Mouse (Mus musculus): ENCODE measurements around the gene Mthfsd.
"Not testable (repeated sequence)": the region's sequence is repeated elsewhere in the genome, so short reads cannot be mapped to it uniquely, and the experiment has no call there.

Gene Mthfsd

GRCm38 (mm10) chr8:121107668-121108656 lies at the start of gene Mthfsd:
TSS of gene Mthfsd (minus strand) at chr8:121108392.
- peak; percentile 99 for DNase-seq (ENCODE audit: low read depth, low spot score)

GRCm38 (mm10) chr8:121156990-121157491 lies 48.8 kb upstream of the Mthfsd start:
- DNase-seq (ENCODE audit: low read depth, low spot score) = no peak

GRCm38 (mm10) chr8:121152394-121152793 lies 44.2 kb upstream of the Mthfsd start:
- DNase-seq (ENCODE audit: low read depth, low spot score) = no peak

GRCm38 (mm10) chr8:121148573-121149083 lies 40.4 kb upstream of the Mthfsd start:
- DNase-seq (ENCODE audit: low read depth, low spot score) = no peak

DNA sequence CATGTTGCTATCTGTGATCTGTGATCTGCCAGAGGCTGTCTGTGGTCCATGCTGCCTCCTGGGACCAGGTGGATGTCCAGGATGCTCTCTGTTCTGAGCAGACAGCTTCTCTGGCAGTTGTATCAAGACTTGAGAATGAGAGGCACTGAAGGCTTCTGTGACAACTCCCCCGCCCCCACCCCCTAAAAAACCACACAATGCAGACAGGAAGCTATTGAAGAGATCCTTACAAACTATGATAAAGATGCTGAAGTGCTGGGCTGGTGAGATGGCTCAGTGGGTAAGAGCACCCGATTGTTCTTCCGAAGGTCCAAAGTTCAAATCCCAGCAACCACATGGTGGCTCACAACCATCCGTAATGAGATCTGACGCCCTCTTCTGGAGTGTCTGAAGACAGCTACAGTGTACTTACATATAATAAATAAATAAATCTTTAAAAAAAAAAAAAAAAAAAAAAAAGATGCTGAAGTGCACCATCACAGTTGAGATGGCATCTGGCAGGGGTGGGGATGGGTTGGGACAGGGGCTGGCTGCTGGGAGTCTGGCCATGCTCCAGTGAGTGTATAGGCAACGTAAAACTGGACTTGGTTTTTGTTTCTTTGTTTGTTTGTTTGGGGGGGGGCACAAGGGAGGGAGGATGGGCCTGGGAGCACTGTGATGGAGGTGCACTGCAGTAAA lies 37.4 kb upstream of the Mthfsd start:
- DNase-seq (ENCODE audit: low read depth, low spot score) = not testable (repeated sequence)

GRCm38 (mm10) chr8:121136856-121137255 lies 28.7 kb upstream of the Mthfsd start:
- no peak for DNase-seq (ENCODE audit: low read depth, low spot score)

GRCm38 (mm10) chr8:121134512-121134911 lies 26.3 kb upstream of the Mthfsd start:
- DNase-seq (ENCODE audit: low read depth, low spot score) = no peak

DNA sequence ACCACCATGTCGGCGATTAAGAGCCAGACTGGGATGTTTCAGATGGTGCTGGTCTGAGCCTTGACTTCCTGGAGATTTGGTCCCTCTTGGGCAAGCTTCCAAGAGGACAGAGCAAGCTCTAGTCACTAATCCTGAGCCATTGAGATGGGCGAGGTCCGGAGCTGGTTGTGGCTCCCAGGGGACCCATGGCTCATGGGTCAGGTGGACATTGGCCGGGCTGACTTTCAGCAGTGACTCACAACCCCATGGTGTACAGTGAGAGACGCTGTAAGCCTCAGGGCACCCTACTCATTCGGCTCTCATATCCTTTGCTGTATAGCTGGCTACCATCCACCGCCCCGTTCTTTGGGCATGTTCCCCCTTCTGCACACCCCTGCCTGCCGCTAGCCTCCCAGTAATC lies 25.9 kb upstream of the Mthfsd start:
- DNase-seq (ENCODE audit: low read depth, low spot score) = no peak

DNA sequence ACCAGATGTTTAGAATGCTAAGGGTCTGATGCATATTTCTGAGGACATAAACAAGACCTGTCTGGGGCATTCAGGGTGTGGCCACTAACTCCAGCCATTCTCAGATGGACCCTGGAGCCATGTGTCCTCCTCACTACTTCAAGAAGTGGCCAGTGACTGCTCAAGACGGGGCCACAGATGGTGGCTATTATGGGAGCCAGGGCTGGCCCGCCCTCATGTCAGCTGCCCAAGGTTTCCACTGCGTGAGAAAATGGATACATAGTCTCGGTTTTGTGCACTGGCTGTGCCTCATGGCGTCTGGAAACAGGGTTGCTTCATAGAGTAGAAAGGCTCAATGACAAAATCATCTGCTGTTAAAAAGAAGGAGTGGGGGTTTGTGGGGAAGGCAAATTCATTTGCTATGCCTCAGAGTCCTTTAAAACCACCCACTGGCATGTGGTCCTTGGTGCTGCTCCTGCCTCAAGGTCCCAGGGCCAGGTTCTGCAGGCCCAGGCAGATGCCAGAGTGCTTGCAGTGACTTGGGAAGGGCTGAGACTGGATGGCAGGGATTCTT lies 24.8 kb upstream of the Mthfsd start:
- DNase-seq (ENCODE audit: low read depth, low spot score) = no peak

DNA sequence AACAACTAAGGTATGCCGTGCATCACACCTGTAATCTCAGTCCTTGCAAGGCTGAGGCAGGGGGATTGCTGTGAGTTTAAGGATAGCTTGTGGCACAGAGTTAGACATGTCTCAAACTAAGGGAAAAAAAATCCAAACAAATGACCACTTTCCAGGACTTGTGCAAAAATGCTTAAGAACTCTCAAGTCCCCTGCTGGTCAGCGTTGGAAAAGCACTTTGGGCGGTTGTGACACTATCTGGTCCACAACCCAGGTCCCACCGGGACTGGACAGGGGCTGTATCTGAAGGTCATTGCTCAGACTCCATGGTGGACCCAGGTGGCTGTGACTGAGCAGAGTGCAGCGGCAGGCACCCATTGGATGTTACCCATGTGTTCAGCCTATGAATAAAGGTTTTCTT lies 22.3 kb upstream of the Mthfsd start:
- DNase-seq (ENCODE audit: low read depth, low spot score) = no peak

DNA sequence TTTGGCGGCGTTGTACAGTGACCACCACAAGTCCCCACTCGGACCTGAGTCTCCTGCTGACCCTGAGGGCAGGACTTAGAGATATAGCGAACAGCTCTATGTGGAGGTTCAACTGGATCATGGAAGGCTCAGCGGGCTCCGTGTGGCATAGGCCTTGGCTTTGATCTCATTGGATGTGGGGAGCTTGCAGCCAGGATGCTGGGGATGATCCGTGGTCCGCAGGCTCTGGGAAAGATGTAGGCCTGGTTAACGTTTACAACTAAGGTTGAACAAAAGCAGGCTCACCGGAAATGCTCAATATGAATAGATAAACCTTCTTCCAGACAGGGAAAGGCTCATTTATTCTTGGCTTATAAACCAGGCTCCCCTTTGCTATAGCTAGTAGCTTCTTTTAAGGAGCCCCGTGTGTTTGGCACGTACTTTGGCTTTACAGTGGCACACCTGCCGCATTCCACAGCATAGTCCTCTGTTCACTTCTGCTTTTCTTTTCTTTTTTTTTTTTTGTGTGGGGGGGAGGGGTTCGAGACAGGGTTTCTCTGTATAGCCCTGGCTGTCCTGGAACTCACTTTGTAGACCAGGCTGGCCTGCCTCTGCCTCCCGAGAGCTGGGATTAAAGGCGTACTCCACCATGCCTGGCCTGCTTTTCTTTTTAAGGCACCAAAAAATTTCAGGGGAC lies 21.2 kb upstream of the Mthfsd start:
- DNase-seq (ENCODE audit: low read depth, low spot score) = no peak

GRCm38 (mm10) chr8:121128531-121129264 lies 20.5 kb upstream of the Mthfsd start:
- DNase-seq (ENCODE audit: low read depth, low spot score) = no peak

DNA sequence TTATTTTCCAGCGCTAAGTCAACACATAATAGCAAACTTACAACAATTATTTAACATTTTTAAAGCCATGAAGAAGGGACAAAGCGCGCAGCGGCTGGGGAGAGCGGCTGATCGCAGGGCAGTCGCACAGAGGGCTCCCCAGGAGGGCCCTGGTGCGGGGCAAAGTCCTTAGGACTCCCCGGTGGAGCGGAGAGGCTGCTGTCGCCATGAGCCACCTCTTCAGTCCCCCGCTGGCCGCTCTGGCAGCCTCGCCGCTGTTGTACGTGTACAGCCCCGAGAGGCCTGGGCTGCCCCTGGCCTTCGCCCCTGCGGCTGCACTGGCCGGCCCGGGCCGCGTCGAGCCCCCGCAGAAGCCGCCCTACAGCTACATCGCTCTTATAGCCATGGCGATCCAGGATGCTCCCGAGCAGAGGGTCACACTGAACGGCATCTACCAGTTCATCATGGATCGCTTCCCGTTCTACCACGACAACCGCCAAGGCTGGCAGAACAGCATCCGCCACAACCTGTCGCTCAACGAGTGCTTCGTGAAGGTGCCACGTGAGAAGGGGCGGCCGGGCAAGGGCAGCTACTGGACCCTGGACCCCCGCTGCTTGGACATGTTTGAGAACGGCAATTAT lies 19.7 kb upstream of the Mthfsd start, which contains the start of gene Foxl1:
Gene Foxl1, plus strand, starts transcription at position 185 of the 620 bp plus-strand sequence.
- DNase-seq (ENCODE audit: low read depth, low spot score) = no peak

GRCm38 (mm10) chr8:121127291-121127701 lies 19.1 kb upstream of the Mthfsd start:
- DNase-seq (ENCODE audit: low read depth, low spot score) = no peak

- no peak for DNase-seq (ENCODE audit: low read depth, low spot score)
Measured at GRCm38 (mm10) chr8:121126694-121127093, 18.5 kb upstream of the Mthfsd start.

- no peak for DNase-seq (ENCODE audit: low read depth, low spot score)
Measured at GRCm38 (mm10) chr8:121126191-121126590, 18.0 kb upstream of the Mthfsd start.

DNA sequence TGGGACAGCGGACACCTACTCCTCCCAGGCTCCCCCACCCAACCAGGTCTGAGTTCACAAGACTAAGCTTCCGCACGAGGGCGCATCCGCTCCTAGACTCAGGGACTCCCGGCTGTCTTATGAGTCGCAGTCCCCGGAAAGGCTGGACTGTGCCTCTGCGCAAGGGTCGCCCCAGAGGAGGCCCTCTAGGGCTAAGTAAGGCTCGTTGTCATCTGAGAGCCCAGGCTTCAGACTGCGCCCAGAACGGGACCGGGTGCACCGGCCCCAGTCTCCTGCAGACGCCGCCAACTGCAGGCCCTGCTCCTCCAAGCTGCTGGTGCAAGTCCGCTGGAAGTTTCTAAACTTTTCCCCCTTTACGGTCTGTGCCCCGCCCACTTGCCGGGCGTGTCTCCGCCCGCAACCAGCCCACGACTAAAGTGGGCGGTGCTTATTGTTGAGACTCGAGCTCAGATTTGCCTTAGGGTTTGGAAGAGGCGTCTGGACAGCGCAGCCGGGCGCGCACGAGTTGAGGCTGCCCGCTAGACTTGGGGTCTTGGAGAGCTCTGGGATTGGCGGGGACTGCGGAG lies 17.2 kb upstream of the Mthfsd start:
- DNase-seq (ENCODE audit: low read depth, low spot score) = peak; percentile 55

DNA sequence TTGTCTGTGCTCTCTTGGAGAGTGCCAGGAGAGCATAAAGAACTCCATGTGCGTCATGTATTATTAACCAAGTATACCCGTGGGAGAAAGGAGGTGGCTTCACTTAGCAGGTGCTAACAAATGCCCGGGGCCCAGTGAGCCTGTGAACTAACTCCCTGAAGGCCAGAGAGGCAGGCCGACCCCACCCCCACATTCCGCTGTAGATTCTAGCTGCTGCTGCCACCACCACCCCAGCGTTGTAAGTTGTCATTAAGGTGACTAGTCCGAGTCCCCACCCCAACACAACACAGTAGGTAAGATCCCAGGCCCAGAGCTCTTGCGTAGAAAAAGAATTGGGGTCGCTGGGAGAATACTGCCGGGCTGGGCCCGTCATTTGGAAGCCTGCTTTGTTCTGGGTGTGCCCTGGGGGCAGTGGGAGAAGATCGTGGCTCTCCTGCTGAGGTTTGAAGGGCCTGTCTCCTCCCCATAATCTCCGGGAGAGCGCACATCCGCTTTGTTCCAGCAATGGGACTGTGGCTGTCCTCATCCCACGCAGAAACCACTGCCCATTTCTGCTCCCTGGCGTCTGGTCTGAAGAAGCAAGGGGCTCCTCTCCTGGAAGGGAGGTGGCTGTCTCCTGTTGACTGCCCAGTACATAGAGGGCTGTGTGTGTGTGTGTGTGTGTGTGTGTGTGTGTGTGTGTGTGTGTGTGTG lies 16.5 kb upstream of the Mthfsd start:
- no peak for DNase-seq (ENCODE audit: low read depth, low spot score)

GRCm38 (mm10) chr8:121123113-121123512 lies 14.9 kb upstream of the Mthfsd start:
- DNase-seq (ENCODE audit: low read depth, low spot score) = no peak
